Mouse (Mus musculus) liver, postnatal 0 days (tissue): ENCODE data around the gene Caskin1.

Source experiments
- CTCF ChIP-seq: sonication (generic); IDR thresholded peaks from 2 replicates; pipeline ENCODE4 v1.5.1; 2016; ENCODE audit warnings: antibody characterized with exemption, low read depth
- EP300 ChIP-seq: IDR thresholded peaks from 2 replicates; pipeline ENCODE4 v1.6.1; 2016; ENCODE audit warnings: antibody characterized with exemption, low read depth, mild to moderate bottlenecking

GRCm38 (mm10) chr17:24535300-24535699, 46.9 kb downstream of the Caskin1 start:
- no peak for TF ChIP-seq CTCF
- no peak for TF ChIP-seq EP300
